Comparison of ENCODE assay signal across 8 mouse cellular contexts in the genomic region with DNA sequence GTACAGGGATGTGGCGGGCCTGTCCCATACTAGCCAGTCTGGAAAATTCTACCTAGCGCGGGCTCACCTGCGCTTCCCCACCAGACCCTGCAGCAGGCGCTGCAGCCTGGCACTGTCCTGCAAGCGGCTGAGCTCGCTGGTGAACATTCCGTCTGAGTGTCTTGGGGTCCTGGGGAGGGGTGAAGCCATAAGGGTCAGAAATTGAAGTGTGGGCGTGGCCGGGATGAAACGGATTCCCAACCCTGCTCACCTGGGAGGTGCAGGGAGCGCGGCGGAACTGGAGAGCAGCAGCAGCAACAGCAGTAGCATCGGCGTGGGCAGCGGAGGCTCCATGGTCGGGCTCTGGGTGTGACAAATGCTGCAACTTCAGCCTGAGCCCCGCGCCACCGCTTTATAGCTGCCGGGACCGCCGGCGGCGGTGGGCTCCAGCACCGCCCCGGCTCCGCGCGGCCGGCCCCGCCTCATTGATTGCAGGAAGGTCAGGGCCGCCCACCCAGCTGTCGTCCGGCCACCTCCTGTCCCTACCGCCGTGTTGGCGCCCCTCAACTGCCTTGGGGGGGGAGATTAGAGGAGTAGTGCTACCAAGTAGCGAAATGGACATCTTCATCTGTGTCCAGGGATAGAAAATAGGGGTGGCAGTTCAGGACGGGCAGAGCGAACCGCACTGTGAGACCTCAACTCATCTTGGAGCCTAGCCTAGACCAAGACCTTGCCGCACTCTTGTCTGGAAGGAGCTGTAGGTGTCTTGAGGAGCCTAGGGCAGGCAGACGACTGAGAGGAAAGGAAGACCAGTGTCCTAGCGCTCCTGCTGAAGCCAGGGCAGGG. TPM values are rescaled to one million over a fixed set of nuclear protein-coding genes. Genes with fewer than 3 reads are reported as not detected.
DNase-seq lines count a peak whose midpoint lies in the region; ATAC-seq lines count a peak whose summit lies in the region.

A gene (minus strand): TSS at position 368 of the 825 bp plus-strand sequence.

- peaks cover 25% of the 10 kb centered on the region for H3K27me3 ChIP-seq in heart, embryonic 15.5 days
- peaks cover 21% of the 10 kb centered on the region for H3K27me3 ChIP-seq in limb, embryonic 12.5 days

- peak; percentile 58 for DNase-seq in left cerebral cortex, postnatal 4 days
- no peak for DNase-seq in left cerebral cortex, postnatal 25 days (ENCODE audit: low spot score in 2 of 2)
- DNase-seq in cerebellum, adult 9-10 months: peak; percentile 63
- DNase-seq in neural tube, embryonic 10.5 days (ENCODE audit: extremely low spot score, low spot score): peak; percentile 66
- no peak for DNase-seq in right cerebral cortex, postnatal 14 days
- DNase-seq in urinary bladder, postnatal 10 days (ENCODE audit: low spot score): no peak

- H3K4me1 ChIP-seq in heart, embryonic 15.5 days (replicated peaks): peaks cover 11% of the 10 kb centered on the region
- peaks cover 23% of the 10 kb centered on the region for H3K4me1 ChIP-seq in limb, embryonic 12.5 days (replicated peaks)

- intact Hi-C loops in left cerebral cortex, postnatal 4 days (cut with DNase I): no loop called here
- intact Hi-C loops in left cerebral cortex, postnatal 25 days (cut with DNase I): no loop called here

- H3K27ac ChIP-seq in heart, embryonic 15.5 days: no peak within 1 kb of the TSS
- no peak within 1 kb of the TSS for H3K27ac ChIP-seq in limb, embryonic 12.5 days

- H3K9me3 ChIP-seq in heart, embryonic 15.5 days (replicated peaks): no peaks in the 10 kb centered on the region
- no peaks in the 10 kb centered on the region for H3K9me3 ChIP-seq in limb, embryonic 12.5 days

- ATAC-seq in heart, embryonic 15.5 days (replicated peaks; ENCODE audit: insufficient number of reproducible peaks, insufficient read depth, low FRiP score, low read depth): peak; percentile 30; the same call in 1 of the 2 replicates
- peak; percentile 70 for ATAC-seq in limb, embryonic 12.5 days (ENCODE audit: insufficient number of reproducible peaks, insufficient read depth, low FRiP score, low TSS enrichment, low read depth)

- peak within 1 kb of the TSS; percentile 52 for H3K4me3 ChIP-seq in heart, embryonic 15.5 days
- H3K4me3 ChIP-seq in limb, embryonic 12.5 days (replicated peaks): peak within 1 kb of the TSS; percentile 52

- H3K36me3 ChIP-seq in heart, embryonic 15.5 days: no peaks in the 10 kb centered on the region
- H3K36me3 ChIP-seq in limb, embryonic 12.5 days: no peaks in the 10 kb centered on the region

- WGBS in heart, embryonic 15.5 days: 3% methylated on average over 46 of the region's 46 CpGs
- 3% methylated on average over 46 of the region's 46 CpGs for WGBS in limb, embryonic 12.5 days

- peak within 1 kb of the TSS; percentile 97 for H3K4me2 ChIP-seq in heart, embryonic 15.5 days
- peak within 1 kb of the TSS; percentile 95 for H3K4me2 ChIP-seq in limb, embryonic 12.5 days

- peak within 1 kb of the TSS; percentile 57 for H3K9ac ChIP-seq in heart, embryonic 15.5 days
- peak within 1 kb of the TSS; percentile 57 for H3K9ac ChIP-seq in limb, embryonic 12.5 days (replicated peaks)

RNA-seq across cellular contexts. Expression of the gene that starts here (rescaled TPM):
- under 1 TPM; 0.62 to 0.86 TPM for total RNA-seq in left cerebral cortex, postnatal 4 days (2021)
- total RNA-seq in left cerebral cortex, postnatal 25 days (2021): not detected
- polyA plus RNA-seq in heart, embryonic 15.5 days (2015; fragmentation: Nextera tagmentation; extraction: Ambion mirVana): 1.5 and 1.6 TPM in 2 replicates
- polyA plus RNA-seq in limb, embryonic 12.5 days (2016; fragmentation: Nextera tagmentation; extraction: Ambion mirVana): 10.5 and 11.4 TPM in 2 replicates

Comparison
In these comparisons a context has a peak if more than half of its experiments do, and no peak if none do; other contexts are left out.
1. Peak in DNase-seq in left cerebral cortex, postnatal 4 days; RNA of the gene not detected or under 1 TPM.
2. DNase-seq: peak in cerebellum, adult 9-10 months (single experiment) and neural tube, embryonic 10.5 days (single experiment); none in left cerebral cortex, postnatal 25 days (0 of 2), right cerebral cortex, postnatal 14 days (single experiment) and urinary bladder, postnatal 10 days (single experiment).